Mouse (Mus musculus): ENCODE data around the gene Slc39a2.
"Not testable (repeated sequence)": the region's sequence is repeated elsewhere in the genome, so short reads cannot be mapped to it uniquely, and the experiment has no call there.

Gene Slc39a2

GRCm38 (mm10) chr14:51902806-51903710 is 10.4 kb downstream of the Slc39a2 start:
- peak; percentile 67 for DNase-seq (ENCODE audit: low spot score)

- DNase-seq (ENCODE audit: low spot score): no peak
Observed at GRCm38 (mm10) chr14:51903782-51904181, 11.1 kb downstream of the Slc39a2 start.

GRCm38 (mm10) chr14:51904706-51905105 is 12.0 kb downstream of the Slc39a2 start:
- DNase-seq (ENCODE audit: low spot score): no peak

- no peak for DNase-seq (ENCODE audit: low spot score)
Observed at GRCm38 (mm10) chr14:51906102-51906501, 13.4 kb downstream of the Slc39a2 start.

GRCm38 (mm10) chr14:51911301-51911700 is 18.6 kb downstream of the Slc39a2 start:
- DNase-seq (ENCODE audit: low spot score): no peak

GRCm38 (mm10) chr14:51912391-51913061 is 19.8 kb downstream of the Slc39a2 start:
- DNase-seq (ENCODE audit: low spot score): no peak

- DNase-seq (ENCODE audit: low spot score): peak; percentile 66
Observed at GRCm38 (mm10) chr14:51913062-51913959, 20.6 kb downstream of the Slc39a2 start.

- peak; percentile 75 for DNase-seq (ENCODE audit: low spot score)
Observed at GRCm38 (mm10) chr14:51913960-51914762, 21.5 kb downstream of the Slc39a2 start, which contains the start of gene Ndrg2. Gene Ndrg2, minus strand, starts transcription at chr14:51914158.

- DNase-seq (ENCODE audit: low spot score): no peak
Observed at GRCm38 (mm10) chr14:51915030-51915429, 22.3 kb downstream of the Slc39a2 start.

GRCm38 (mm10) chr14:51916539-51916938 is 23.9 kb downstream of the Slc39a2 start:
- DNase-seq (ENCODE audit: low spot score): no peak

GRCm38 (mm10) chr14:51918125-51918524 is 25.4 kb downstream of the Slc39a2 start, which contains the start of gene Tppp2:
Gene Tppp2, plus strand, starts transcription at chr14:51918425.
- DNase-seq (ENCODE audit: low spot score): no peak

GRCm38 (mm10) chr14:51918966-51919365 is 26.3 kb downstream of the Slc39a2 start:
- no peak for DNase-seq (ENCODE audit: low spot score)

- DNase-seq (ENCODE audit: low spot score): peak; percentile 55
Observed at GRCm38 (mm10) chr14:51921759-51922570, 29.3 kb downstream of the Slc39a2 start.

GRCm38 (mm10) chr14:51922571-51922865 is 29.8 kb downstream of the Slc39a2 start, which contains the start of gene Rnase13:
Gene Rnase13, minus strand, starts transcription at chr14:51922773.
- no peak for DNase-seq (ENCODE audit: low spot score)

GRCm38 (mm10) chr14:51922910-51923309 is 30.2 kb downstream of the Slc39a2 start:
- no peak for DNase-seq (ENCODE audit: low spot score)

- DNase-seq (ENCODE audit: low spot score): no peak
Observed at GRCm38 (mm10) chr14:51923492-51923891, 30.8 kb downstream of the Slc39a2 start.

GRCm38 (mm10) chr14:51926930-51927329 is 34.2 kb downstream of the Slc39a2 start:
- DNase-seq (ENCODE audit: low spot score): not testable (repeated sequence)

- peak; percentile 64 for DNase-seq (ENCODE audit: low spot score)
Observed at GRCm38 (mm10) chr14:51929309-51929943, 36.7 kb downstream of the Slc39a2 start.

- DNase-seq (ENCODE audit: low spot score): no peak
Observed at GRCm38 (mm10) chr14:51929968-51930367, 37.3 kb downstream of the Slc39a2 start.

GRCm38 (mm10) chr14:51930824-51931223 is 38.1 kb downstream of the Slc39a2 start:
- DNase-seq (ENCODE audit: low spot score): peak; percentile 77
